Mouse (Mus musculus): ENCODE measurements around the gene Cpeb4.

The Cpeb4 gene

DNA sequence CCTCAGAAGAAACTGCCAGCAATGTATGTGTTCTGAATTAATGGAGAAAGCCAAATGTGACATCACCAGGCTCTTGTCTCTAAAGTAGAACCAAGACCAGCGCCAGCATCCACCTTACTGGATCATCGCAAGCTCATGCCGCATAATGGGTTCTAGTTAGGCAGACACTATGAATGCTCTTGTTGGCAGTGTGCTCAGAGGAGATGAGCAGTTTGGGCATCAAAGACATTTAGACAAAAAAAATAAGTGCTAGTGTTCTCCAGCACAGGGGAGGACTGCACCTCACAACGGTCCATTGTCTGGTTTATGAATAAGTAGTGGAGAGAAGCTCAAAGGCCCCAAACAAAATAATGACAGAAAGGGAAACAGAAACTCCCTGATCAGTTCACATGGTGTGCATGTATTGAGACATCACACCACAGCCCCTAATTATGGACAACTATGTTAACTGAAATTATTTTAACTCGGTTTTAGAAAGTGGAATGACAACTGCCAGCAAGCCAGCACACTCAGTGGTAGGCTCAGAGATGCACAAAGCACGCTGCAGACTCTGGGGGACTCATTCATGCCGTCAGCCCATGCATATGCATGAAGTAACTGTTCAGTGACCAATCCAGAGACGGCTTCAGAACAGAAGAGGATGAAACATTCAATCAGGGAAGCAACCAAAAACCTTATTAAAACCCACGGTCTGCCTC, 25.1 kb upstream of the Cpeb4 start:
- no peak for DNase-seq (ENCODE audit: low spot score)

DNA sequence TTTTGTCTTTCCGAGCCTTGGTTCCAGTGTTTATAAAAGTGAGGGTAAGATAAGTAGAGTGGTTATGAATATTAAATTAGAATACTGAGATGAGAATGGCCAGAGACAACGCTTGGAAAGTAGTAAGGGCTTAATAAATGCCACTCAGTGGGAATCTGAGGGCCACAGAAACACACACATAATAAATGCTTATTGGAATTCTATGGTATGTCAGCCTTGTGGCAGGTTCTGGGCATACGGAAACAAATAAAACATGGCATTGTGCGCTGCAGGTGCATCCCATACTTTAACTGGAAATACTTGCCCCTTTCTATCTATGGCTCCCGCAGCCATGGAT, 24.6 kb upstream of the Cpeb4 start:
- DNase-seq (ENCODE audit: low spot score): no peak

DNA sequence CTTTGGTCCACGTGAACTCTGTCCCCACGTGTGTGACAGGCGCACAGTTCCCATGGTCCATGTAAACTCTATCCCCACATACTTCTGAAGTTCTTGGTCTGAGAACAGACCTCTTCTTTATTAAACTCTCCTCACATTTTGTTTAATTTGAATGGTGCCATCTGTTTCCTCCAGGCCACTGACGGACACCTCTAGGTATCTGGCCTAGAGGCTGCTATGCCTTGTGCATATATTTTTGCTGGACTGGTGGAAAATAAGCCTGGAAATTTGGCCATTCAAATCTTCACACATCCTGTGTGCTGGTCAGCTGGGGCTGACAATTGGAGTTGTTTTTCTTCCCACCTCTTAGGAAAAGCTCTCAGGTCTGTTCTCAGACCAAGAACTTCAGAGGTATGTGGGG, 23.3 kb upstream of the Cpeb4 start:
- no peak for DNase-seq (ENCODE audit: low spot score)

GRCm38 (mm10) chr11:31850156-31850775, 21.7 kb upstream of the Cpeb4 start:
- no peak for DNase-seq (ENCODE audit: low spot score)

- no peak for DNase-seq (ENCODE audit: low spot score)
These were observed 21.0 kb upstream of the Cpeb4 start for GRCm38 (mm10) chr11:31850995-31851394.

GRCm38 (mm10) chr11:31851702-31852560, 20.1 kb upstream of the Cpeb4 start:
- DNase-seq (ENCODE audit: low spot score): no peak

- peak; percentile 30 for DNase-seq (ENCODE audit: low spot score)
These were observed 17.1 kb upstream of the Cpeb4 start for GRCm38 (mm10) chr11:31854955-31855354.

- DNase-seq (ENCODE audit: low spot score): no peak
These were observed 14.5 kb upstream of the Cpeb4 start for GRCm38 (mm10) chr11:31857479-31857878.

GRCm38 (mm10) chr11:31861149-31861890, 10.7 kb upstream of the Cpeb4 start:
- no peak for DNase-seq (ENCODE audit: low spot score)

GRCm38 (mm10) chr11:31867976-31868375, 4.0 kb upstream of the Cpeb4 start:
- no peak for DNase-seq (ENCODE audit: low spot score)

DNA sequence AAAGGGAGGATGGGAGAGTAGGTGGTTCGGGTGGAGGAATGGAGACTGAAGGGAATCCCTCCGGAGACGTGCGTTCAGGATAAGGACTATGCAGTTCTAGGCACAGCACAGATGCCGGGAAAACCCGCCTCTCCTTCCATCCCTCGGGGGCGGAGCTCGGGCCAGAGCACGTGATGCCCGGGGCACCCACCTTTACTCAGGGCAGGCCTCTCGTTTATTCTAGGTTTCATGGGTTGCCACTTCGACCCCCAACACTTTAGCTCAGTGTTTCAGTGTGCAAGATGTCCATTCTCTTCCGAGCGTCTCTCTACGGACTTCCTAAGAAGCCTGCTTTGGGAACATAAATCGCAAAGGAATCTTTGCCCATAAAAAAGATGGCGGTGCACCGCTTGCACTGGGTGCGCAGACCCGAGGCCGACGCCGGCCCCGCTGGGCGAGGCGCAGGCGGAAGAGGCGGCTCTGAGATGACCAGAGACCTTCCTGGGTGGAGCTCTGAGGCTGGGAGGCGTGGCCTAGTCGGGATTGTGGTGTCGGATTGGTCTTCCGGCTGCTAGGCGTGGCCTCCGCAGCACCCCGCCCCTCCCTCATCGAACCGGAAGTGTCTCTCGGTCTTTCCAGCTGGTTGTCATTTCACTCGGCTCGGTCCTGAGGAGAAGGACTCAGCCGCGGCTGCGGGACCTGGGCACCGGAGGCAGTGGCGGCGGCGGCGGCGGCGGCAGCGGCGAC, 1.6 kb upstream of the Cpeb4 start:
- peak; percentile 99 for DNase-seq (ENCODE audit: low spot score)

DNA sequence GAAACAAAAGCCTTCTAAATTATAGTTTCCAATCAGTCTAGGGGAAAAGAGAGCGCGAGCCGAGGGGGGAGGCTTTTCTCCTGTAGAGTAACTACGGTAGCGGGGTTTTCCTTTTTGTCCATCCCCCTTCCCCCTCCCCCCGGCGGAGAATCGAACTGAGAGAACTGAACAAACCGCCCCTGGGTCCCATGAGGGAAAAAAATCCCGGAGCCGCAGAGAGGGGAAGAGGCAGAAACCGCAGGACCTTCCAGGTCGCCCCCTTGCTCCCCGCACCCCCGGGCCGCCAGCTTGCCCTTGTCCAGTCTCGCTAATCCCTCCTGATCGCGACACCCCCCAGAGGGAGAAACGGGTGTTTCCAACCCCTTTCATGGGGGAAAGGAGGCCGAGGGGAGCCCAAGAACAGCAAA, 873 bp upstream of the Cpeb4 start:
- peak; percentile 16 for DNase-seq (ENCODE audit: low spot score)

- DNase-seq (ENCODE audit: low spot score): no peak
These were observed 693 bp downstream of the Cpeb4 start for GRCm38 (mm10) chr11:31872546-31873261.

DNA sequence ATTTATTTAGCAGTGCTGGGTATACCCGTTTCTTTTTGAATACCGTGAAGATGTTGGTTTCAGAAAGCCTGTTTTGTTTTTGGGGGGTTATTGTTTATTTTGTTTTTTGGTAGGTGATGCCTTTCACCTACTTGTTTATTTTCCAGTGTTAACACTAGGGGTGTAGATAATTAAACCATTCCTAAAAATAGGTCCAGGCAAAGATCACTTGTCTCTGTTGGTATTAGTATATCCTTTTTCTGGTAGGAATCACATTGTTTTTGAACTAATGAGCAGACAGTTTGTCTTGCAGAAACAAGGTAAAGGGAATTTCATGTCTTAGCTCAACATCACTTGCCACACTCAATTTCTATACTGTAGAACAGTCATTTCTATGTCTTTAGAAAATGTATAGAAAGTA, 2.1 kb downstream of the Cpeb4 start:
- no peak for DNase-seq (ENCODE audit: low spot score)

- DNase-seq (ENCODE audit: low spot score): no peak
These were observed 11.7 kb downstream of the Cpeb4 start for GRCm38 (mm10) chr11:31883671-31884070.

GRCm38 (mm10) chr11:31885765-31886164, 13.8 kb downstream of the Cpeb4 start:
- DNase-seq (ENCODE audit: low spot score): no peak

DNA sequence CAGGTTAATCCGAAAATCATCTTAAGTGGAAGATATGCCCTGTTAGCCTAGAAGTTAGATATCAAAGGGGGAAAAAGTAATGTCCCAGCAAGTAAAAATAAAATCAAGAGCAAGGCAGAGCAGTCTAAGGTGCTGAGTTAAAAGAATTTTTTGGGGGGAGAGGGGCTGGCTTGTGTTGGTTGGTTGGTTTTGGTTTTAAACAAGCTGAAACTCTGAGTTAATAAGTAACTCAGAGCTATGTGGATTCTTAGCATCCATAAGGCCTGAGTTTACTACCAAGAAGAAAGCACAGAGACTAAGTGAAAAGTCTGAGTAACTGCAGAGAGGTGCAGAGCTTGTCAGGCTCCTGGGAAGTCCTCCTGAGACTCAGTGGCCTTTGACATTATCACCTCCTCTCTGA, 16.2 kb downstream of the Cpeb4 start:
- DNase-seq (ENCODE audit: low spot score): no peak

DNA sequence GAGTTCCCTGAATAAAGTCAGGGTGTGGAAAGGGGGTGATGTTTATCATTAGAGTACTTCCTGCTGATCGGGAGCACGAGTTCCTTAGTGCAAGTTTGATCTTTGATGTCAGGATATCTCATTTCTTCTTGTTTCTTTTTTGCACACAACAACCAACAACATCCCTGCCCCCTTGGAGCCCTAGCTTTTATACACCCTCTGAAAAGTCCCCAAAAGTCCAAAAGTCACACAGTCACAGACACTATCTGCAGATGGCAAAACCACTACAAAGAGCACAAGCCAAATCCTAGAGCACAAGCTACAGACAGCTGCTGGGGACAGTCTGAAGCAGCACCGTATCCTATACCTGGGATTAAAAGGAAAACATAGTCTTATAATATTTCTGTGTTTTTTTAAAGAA, 20.1 kb downstream of the Cpeb4 start:
- no peak for DNase-seq (ENCODE audit: low spot score)

DNA sequence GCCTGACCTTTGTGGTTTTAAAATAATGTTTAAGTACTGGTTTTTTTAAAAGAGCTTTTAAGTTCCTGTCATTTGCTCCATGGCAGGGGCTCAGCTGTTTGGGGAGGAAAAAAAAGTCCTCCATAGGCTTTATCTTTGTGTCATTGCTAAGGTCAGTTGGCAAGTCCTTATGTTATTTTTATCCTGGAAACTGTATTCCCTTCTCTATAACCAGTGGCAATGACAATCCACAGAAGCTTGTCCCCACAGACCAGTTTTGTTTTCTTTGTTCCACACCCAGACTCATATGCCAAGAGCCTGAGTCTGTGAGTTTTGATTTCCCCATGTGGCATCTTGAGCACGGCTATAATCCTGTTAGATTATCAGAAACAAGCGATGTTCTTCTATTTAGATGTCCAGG, 21.6 kb downstream of the Cpeb4 start:
- no peak for DNase-seq (ENCODE audit: low spot score)

GRCm38 (mm10) chr11:31896065-31896792, 24.2 kb downstream of the Cpeb4 start:
- DNase-seq (ENCODE audit: low spot score): no peak
